Mouse (Mus musculus) gastrocnemius, postnatal 10 days (tissue): ENCODE data around the gene Tcf3. TPM values are rescaled to one million over a fixed set of nuclear protein-coding genes. Genes with fewer than 3 reads are reported as not detected.

ENCODE experiments used
- DNase-seq: peaks from one replicate; pipeline ENCODE4 v3.0.0; 2021; ENCODE audit warnings: mixed read lengths
- total RNA-seq, 2 experiments: library from RNA; stranded (reverse); gene quantifications; 2 replicates each; pipeline ENCODE4 v1.2.3; 2021

Gene Tcf3
- total RNA-seq, 2 experiments from 2014 or later: 33.0 to 43.2 TPM

DNA sequence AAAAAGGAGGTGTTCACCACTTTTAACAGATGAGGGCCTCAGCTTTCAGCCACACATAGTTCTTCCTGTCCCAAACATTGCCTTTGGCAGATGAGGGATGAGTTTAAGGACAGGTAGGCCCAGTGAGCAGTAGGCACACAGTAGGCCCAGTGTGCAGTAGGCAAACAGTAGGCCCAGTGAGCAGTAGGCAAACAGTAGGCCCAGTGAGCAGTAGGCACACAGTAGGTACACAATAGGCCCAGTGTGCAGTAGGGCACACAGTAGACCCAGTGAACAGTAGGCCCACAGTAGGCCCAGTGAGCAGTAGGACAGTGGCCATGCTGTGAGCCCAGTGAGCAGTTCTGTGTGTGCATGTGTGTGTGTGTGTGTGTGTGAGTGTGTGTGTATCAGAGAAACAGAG lies 6.6 kb upstream of the Tcf3 start:
- no peak for DNase-seq

DNA sequence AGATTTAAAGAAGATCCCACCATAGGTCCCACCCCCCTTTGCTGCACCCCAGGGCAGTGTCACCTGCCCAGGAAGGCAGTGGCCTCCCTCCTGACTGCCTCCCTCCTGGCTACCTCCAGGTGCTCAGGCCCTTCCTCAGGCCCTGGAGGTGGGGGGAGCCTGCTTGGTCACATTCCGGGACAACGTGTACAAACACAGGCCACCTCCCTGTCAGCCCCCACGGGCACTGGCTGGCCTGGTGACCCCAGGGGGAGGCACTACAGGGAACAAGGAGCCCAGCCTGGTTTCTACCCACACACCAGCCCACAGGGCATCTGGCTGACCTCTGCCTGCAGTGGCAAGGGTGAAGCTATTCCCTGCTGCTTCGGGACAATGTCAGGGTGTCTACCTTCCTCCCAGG lies 4.5 kb upstream of the Tcf3 start:
- DNase-seq: no peak

DNA sequence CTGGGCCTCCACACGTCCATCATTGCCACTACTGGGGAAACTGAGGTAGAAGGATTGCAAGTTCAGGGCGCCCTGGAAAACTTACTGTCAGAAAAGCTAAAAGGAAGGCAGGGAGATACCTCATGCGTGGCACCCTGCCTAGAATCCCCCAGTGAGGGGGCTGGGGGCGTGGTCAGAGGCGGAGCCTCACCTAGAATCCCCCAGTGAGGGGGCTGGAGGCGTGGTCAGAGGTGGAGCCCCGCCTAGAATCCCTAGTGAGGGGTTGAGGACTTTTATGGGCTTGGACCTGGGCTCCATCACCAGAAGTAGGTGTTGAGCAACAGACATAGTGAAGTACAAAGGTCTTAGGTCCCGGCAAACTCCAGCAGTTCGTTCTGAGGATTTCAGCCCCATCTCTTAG lies 2.8 kb upstream of the Tcf3 start:
- no peak for DNase-seq

DNA sequence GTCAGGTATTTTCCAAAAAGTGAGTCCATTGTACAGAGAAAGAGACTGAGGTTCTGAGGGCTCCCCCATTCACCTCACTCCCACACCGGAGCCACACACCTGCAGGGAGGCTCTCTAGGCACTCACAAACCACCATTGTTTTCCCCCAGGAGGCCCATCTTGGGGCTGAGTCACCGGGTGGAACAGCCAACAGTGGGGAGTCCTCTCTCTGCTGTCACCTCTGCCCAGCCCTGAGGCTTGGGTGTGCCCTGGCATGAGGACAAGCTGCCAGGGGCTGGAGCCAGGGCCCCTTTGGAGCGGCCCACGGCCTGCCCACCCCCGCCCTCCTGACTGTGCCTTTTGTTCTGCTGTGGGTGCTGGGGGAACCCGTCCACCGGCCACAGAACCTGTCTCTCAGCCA lies 2.3 kb upstream of the Tcf3 start:
- no peak for DNase-seq

DNA sequence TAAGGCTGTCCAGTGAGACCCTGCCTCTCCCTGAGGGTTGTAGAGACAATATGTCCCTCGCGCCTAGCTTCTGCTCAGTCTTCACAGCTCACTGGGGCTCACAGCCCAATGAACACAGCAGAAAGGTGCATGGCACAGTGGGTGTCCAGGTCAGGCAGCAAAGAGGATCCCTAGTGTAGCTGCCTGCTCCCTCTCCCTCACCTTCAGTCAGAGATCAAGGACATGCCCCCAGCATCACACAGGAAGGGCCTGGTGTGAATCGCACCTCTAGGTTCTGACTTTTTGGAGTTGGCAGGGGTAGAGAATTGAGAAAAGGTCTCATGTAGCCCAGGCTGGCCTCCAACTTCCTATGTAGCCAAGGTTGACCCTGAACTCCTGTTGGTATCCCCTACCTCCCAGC lies 1.4 kb upstream of the Tcf3 start:
- no peak for DNase-seq

DNA sequence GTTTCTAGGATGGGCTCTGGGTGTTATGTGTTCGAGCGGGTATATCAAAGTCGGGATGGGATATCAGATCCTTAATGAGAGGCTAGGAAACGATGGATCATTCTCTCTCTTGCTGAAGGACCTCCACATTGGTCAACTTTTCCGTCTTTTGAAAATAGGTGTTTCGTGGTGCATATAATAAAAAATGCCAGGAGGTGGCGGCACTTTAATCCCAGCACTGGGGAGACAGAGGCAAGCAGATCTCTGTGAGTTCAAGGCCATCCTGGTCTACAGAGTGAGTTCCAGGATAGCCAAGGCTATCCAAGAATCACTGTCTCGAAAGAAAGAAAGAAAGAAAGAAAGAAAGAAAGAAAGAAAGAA lies 766 bp upstream of the Tcf3 start:
- DNase-seq: no peak

DNA sequence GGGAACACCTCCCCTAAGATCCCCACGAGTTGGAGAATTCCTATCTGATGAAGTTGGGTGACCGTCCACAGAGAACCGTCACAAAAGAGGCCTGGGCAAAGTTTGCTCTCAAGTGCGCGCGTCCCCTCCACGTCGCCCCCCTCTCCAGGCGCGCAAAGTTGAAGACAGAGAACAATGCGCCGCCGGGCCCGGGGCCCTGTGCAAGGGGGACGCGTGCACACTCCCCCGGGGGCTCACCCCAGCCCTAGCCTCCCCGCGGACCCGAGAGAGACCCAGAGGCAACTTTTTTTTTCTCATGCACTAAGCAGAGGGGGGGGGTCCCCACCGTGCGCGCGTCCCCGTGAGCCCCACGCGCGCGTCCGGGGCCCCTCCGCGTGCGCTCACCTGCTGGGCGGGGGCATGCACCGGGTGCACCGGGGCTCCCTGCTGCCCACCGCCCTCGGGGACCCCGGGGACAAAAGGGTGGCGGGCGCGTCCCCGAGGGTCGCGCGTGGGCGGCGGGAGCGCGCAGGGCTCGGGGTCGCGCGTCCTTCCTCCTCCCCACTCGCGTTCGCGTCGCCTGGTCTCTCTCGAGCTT lies 423 bp downstream of the Tcf3 start:
- peak; percentile 49 for DNase-seq

DNA sequence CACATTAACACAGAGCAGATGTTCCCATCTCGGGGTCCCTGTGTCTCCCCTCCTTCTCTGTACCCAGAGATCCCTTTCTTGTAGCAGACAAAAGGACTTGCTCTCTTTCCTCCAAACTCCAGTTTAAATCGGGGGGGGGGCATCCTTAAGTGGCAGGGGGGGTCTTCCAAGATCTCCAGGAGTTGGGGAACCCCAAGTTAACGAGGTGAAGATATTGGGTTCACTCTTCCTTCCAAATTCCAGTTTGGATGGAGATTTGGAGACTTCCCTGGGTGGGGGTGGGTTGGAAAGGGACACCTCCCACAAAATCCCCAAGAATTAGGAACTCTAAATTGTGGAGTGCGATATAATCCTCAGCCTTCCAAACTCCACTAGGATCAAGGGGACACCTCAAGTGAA lies 1.1 kb downstream of the Tcf3 start:
- DNase-seq: no peak

DNA sequence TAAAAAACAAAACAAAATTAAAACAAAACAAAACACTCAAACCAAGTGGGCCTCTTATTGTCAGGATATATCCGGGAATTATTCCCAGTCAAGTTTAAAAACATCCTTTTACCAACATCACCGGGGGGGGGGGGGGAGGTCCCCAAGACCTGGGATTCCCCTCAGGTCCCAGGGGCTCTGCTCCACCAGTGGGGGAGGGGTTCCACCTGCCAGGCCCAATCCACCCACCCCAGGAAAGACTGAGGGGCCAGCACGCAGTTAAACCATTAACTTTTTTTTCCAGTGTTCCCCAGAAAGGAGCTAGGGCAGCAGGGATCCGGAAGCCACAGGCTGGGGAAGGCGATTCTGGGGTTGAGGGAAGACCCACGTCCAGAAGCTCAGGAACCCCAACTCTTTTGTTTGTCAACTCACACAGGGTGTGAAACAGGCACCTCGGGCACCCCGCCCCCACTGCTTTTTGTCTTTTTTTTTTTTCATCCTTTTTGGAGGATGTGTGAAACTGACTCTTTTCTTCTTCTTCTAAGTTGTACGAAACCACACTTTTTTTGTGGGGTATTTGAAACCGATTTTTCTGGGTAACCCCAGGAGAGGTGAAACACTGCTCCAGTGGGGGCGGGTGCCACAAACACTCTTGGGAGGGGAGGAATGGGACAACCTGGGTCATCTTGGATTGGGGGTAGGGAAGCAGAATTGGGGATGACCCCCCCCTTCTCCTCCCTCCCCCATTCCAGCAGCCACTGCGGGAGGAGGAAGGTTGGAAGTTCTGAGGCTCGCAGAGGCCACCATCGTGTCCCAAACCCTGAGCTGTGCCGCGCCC lies 1.7 kb downstream of the Tcf3 start:
- DNase-seq: no peak

DNA sequence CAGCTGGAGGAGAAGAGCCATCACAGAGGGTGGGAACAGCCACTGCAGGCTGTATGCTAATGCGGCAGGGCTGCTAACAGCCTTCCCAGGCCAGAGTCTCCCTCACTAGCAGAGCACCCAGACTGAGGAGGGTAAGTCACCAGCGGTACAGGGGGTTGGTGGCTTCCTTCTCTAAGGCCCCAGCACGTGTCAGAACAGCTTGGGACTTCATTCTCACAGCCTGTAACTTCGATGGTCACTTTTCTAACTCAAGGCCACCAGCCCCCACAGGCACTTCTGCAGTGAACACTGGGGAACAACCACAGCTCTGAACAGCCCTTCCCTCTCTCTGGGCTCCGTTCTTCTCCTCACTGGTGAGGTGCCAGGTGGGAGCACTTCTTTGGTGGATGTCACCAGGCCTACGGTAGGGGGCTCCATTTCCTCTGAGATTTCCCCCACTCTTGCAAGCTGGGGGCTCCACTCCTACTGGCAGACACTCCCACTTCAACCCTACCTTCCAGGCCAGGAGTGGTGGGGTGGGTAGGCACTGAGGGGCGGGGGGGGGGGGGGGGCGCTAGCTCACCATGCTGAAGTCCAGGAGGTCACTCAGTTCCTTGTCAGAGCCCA lies 3.0 kb downstream of the Tcf3 start:
- no peak for DNase-seq

DNA sequence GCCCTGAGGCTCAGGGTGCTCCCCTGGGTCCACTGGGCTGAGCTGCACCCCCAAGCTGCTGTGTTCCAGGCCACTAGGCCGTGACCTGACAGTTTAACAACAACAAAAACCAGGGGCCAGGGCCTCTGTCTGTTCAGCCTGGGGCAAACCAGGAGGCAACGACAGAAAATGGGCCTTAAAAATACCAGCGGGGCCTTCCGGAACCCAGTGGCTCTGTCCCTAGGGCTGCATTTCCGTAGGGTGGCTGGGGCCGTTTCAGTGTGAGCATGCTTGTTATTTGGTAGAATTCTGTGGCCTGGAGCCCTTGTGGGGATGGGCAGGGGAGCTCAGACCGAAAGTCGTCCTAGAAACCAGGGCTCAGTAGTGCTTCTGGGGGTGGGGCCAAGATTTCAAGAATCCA lies 3.6 kb downstream of the Tcf3 start:
- no peak for DNase-seq

DNA sequence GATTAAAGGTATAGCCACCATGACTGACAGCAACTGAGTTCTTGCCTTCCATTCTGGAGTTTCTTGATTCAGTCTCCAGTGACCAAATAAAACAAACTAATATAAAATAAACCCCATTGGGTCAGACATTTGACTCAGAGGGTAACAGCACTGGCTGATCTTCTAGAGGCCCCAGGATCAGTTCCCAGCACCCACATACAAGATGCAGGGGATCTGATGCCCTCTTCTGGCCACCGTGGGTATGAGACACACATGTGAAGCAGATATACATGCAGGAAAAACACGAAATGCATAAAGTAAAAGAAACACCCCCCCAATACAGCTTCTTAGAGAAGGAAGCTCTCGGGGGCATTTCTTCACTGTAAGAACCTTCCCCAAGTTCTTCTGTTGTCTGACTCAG lies 8.4 kb downstream of the Tcf3 start:
- DNase-seq: no peak

DNA sequence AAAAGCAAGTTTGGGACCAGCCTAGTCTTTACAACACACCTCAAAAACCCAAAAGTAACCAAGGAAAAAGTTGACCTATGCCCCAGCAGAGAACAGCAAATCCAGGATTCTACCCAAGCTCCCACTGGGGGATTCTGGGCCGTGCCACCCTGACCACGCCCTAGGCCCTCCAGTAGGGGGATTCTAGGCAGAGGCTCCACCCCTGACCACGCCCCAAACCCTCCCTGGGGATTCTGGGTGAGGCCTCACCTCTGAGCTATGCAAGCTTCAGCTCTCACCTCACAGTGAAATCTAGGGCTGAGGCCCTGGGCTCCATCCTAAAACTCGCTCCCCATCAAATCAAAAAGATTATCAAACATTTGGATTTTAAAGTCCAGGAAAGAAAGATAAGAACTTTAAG lies 9.9 kb downstream of the Tcf3 start:
- DNase-seq: no peak

DNA sequence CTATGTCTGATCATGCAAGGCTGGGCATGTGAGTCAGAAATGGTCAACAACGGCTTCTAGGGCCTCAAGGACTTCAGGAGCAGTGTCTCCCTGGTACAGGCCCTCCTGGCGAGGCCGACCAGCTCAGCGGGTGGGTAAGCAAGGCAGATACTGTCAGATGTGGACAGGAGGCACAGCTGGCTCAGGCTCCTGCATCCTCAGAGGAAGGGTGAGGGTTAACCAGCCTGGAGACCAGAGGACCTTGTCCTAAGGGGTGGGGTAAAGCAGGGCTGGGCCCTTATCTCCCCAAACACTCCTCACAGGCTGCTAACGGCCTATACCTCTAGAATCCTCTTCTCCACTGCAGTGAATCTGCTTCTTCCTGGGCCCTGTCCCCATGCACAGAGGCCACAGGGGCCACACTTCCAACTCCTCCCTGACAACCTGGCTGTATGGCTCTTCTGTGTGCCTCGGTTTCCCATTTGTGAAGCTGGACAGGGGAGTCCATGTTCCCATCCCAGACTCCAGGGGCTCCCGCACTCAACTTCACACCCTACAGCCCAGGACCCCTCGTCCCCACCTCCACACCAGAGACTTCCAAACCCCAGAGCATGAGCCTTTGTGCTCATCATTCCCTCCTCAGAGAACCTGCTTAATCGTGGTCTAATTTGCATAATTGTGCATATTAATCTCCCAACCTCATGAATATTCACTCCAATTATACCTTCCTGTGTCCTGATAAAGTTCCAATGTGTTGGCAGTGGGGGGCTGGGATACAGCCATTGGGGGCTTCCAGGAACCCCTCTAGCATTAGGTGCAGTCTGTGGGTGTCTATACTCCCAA lies 11.6 kb downstream of the Tcf3 start:
- no peak for DNase-seq

DNA sequence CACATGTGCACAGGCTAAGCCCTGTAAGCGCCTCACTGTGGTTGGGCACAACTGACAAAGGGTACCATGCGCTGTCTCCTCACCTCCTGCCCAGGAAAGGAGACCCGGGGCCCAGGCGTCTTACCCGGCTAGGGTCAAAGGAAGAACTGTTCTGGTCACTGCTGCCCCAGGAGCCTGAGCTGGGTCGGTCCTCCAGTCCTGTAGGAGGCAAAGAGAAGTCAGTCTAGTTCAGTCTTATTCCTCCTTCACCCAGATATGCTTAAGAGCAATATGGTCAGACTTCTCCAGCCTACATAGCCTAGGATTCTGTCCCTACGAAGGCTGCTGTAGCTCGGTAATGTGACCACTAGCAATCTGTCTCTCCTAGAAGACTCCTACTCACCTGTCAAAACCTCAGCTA lies 12.2 kb downstream of the Tcf3 start:
- DNase-seq: no peak

DNA sequence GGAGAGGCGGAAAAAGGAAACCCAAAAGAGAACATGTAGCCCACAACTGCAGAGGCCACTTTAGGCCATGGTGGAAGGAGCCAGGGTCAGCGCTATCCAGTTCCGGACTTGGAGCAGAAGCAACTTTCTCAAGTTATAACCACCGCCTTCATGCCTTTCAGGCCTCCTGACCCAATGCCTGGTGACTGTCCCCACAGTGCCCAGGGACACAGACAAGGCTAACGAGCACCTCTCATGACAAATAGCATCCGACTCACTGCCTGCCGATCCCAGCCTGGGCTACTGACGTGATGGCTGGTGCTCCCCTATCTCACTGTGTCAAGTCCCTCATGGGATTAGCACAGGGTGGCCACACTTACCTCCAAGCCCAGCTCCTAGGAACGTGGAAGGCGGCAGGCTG lies 12.7 kb downstream of the Tcf3 start:
- no peak for DNase-seq

DNA sequence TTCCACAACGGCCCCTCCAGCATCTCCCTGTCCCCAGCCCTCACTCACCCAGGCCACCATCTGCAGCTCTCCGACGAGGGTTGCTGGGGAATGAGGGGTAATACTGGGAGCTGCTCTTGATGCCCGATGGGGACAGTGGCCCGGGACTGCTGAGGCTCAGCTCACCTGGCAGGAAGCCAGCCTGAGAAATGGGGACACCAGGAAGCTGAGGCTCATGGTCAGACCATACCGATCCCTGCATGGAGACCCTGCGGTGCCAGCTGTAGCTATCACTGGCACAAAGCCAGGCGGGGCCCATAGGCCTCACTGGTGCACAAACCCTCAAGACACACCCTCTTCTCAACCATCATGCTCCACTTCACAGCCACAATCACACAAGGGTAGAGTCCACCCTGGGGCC lies 14.0 kb downstream of the Tcf3 start:
- peak; percentile 37 for DNase-seq

DNA sequence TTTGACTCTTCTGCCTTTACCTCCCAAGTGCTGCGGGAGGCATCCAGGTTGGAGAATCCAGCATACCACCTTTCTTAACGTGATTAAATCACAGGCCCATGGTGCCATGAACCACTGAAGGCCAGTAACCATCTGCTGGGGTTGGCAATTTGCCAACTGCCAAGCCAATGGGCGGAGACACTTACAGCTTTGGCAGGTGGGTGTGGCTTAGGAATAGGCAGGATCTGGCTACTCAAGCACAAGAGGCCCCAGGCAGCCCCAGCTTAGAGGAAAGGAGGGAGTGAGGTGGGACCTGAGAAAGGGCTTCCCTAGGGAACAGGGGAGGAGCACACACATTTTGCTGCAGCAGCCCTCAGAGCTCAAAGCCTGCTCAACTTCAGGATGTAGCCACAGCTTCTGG lies 15.1 kb downstream of the Tcf3 start:
- peak; percentile 34 for DNase-seq

DNA sequence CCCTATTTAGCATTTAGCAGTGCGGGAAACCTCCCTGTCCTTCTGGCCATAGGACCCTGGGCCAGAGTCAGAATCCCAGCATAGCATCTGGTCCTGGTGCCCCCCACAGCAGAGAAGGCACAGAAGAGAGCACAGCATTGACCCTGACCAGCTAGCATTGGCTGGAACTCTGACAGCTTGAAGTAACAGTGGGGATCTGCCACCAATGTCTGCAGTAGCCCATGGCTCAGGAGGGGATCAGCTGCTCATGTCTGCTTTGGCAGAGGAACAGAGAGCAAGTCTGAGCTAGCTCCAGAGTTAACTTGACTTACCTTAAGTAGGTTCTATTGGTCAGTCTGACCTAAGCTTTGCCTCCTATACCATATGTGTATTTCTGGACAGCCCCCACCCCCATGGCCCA lies 15.6 kb downstream of the Tcf3 start:
- DNase-seq: no peak

DNA sequence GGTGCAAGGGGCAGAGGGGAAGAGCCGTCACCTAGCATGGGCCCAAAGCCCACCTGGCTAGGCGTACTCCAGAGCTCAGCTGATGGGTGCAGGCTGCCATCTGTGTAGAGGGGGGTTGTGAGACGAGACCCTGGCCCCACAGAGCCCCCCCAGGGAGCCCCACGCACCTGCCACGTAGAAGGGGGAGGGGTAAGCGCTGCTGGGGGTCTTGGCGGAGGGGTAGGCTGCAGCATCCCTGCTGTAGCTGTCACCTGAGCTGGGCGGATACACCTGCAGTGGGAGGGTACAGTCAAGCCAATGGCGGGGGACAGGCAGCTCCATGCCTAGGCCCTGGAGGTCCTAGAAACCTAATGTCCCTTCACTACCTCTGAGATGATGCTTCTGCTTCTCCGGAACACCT lies 16.1 kb downstream of the Tcf3 start:
- no peak for DNase-seq

DNA sequence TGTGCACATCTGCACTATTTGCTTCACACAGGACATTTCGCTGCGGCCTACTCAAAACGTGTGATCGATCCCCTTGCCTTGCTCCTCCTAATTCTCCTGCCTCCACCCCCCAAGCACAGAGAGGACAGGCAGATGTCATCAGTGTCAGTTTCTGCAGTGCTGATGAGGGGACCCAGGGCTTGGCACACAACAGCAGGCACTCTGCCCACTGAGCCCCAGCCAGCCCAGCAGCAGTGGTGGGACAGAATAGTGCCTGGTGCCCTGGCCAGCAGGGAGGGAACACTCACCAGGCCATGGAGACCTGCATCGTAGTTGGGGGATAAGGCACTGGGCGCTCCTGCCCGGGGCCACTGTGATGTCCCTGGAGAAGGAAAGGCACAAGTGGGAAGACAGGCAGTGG lies 17.9 kb downstream of the Tcf3 start:
- DNase-seq: no peak

DNA sequence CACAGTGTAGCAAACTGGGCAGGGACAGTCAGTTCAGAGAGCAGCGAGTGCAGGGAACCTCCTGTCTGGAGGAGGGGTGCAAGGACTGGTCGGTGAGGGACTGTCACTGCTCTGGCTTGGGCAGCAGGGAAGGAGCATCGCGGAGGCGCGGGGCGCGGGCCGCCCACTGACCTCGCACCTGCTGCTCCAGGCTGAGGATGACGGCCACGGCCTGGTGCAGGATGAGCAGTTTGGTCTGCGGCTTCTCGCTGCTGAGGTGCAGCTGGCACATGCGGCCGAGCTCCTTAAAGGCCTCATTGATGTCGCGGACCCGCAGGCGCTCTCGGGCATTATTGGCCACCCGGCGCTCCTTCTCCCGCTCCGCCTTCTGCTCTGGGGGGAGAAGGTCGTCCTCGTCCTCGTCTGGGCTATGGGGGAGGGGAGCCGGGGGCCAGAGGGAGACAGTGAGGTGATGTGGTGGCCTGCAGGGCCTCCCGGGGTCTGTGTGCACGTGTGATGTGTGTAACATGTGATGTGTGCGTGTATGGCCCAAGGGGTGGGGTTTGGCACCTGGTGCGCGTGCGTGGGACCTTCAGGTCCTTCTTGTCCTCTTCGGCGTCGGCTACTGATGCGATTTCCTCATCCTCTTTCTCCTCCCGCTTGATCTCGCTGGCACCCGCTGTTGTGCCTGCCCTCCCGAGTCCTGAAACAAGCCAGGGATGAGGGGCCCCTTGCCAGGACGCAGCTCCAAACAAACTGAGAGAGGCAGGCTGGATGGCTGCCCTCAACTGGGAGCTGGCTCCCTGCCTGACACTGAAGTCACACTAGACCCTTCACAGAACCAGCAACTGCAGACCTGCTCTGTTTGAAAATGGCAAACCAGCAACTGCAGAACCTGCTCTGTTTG lies 20.5 kb downstream of the Tcf3 start:
- peak; percentile 59 for DNase-seq
